Mouse (Mus musculus): Measurements from ENCODE around the gene Tmprss11b.

DNA sequence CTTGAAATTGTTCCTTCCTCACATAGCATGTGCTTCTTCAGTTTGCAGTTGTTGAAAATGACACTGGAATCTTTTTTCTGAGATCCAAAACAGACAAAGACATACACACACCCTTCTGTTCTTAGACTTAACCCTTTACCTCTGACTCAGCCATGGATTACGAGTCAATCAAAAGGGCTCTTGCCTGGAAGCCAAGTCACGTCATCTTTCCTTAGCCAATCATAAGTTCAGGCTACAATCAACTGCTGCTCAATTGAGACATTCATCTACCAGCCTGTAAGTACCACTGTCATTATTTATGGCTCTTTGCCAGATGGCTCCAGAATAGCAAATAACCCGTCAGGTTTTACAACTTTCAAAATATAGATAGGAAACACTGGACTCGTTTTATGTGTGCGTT lies 43.8 kb downstream of the Tmprss11b start, which contains the start of gene Tmprss11f:
- TF ChIP-seq CTCF (IDR thresholded peaks at IDR 0.05; ENCODE audit: low read depth) (no peak), EP300 (IDR thresholded peaks at IDR 0.05; ENCODE audit: low read depth) (no peak)

All from liver, embryonic 14.5 days (tissue).